Mouse (Mus musculus) ES-E14 (cell line): ENCODE measurements around the gene Tbc1d9.

ENCODE experiments used
- CHD2 ChIP-seq: IDR thresholded peaks from 2 replicates; pipeline ENCODE4 v1.6.1; 2014; ENCODE audit warnings: mild to moderate bottlenecking, low read depth, low read length, inconsistent platforms
- HCFC1 ChIP-seq: IDR thresholded peaks from 2 replicates; pipeline ENCODE4 v1.6.1; 2012; ENCODE audit warnings: low read length, inconsistent platforms, borderline replicate concordance; ENCODE audit not compliant: insufficient read depth
- MAFK ChIP-seq: IDR thresholded peaks from 2 replicates; pipeline ENCODE4 v1.6.1; 2014; ENCODE audit warnings: mild to moderate bottlenecking, low read depth, low read length, inconsistent platforms; ENCODE audit not compliant: insufficient read depth

DNA sequence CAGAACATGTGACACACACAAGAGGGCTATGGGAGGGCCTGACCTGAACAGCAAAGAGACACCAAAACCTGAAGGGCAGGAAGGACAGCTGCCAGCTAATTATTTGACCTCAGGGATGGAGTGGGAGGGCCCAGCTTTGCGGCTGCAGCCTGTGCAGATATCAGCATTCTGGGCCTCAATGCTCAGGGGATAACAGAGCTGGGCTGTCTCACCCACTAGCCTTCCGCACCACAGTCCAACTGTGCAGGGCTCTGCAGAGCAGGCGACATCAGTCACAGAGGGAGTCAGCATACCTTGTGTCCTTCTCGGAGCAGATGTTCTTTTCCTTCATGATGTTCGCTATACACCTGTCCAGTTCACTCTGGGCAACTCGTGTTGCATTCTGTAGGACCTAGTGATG, 157.2 kb downstream of the Tbc1d9 start:
- no peak for TF ChIP-seq MAFK
- TF ChIP-seq HCFC1: no peak
- no peak for TF ChIP-seq CHD2
